Mouse (Mus musculus): ENCODE measurements around the gene Acoxl. TPM values are rescaled to one million over a fixed set of nuclear protein-coding genes. Genes with fewer than 3 reads are reported as not detected.

The Acoxl gene
- total RNA-seq, 2 experiments from 2014 or later = 0.84 TPM; not detected in 1

- ATAC-seq (replicated peaks; ENCODE audit: low FRiP score, poor library complexity, severe bottlenecking) = no peak
Observed at GRCm38 (mm10) chr2:127890526-127890925, 51.9 kb downstream of the Acoxl start.

- ATAC-seq (replicated peaks; ENCODE audit: low FRiP score, poor library complexity, severe bottlenecking) = no peak
Observed at GRCm38 (mm10) chr2:127891056-127891455, 52.4 kb downstream of the Acoxl start.

DNA sequence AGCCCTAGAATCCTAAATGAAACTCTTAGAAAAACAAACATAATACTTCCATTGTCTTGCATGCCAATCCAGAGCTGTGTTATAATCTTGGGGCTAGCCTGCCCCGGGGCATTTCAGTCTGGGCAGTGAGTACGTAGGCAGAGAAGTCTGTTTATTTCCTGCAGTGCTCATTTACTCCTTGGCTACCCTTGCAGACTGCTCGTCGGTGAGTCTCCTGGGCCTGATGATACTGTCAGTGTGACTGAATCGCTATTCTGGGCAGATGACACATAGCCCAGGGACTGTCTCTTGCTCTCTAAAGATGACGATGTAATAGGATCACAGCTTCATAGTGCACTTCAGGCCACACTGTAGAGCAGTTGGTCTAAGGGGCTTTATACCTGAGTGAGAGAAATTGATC, 56.2 kb downstream of the Acoxl start:
- ATAC-seq (replicated peaks; ENCODE audit: low FRiP score, poor library complexity, severe bottlenecking) = no peak

GRCm38 (mm10) chr2:127897718-127898117, 59.0 kb downstream of the Acoxl start:
- ATAC-seq (replicated peaks; ENCODE audit: low FRiP score, poor library complexity, severe bottlenecking) = no peak

- no peak for ATAC-seq (replicated peaks; ENCODE audit: low FRiP score, poor library complexity, severe bottlenecking)
Observed at GRCm38 (mm10) chr2:127904918-127905317, 66.2 kb downstream of the Acoxl start.

DNA sequence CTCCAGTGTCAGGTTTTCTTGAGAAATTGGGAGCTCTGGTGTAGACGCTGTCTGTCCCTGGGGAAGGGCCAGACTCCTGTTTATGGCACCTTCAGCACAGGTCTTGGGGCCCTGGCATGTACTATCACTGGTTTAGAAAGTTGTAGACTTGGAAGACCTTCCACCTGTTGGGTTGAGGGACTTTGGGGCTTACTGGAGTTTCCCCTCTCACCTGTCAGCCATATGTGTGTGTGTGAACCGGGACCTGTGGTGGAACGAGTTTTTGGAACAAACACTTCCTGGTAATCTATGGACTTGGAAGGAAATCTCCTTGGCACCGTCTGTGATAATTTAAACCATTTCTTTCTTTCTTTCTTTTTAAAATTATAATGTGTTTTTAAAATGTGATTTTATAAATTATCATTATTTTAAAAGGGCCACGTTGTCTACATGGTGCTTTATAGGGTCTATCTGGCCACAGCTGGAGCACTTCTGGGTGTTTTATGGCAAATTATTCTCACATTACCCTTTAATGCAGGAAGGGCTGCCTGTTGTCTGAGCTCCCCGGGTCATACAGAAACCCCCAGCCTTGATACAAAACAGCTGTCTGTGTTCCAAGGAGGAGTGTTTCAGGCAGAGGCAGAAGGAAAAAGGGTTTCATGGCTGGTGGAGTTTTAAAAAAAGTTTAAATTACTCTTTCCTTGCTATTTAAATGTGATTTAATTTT, 68.5 kb downstream of the Acoxl start:
- ATAC-seq (replicated peaks; ENCODE audit: low FRiP score, poor library complexity, severe bottlenecking) = no peak

DNA sequence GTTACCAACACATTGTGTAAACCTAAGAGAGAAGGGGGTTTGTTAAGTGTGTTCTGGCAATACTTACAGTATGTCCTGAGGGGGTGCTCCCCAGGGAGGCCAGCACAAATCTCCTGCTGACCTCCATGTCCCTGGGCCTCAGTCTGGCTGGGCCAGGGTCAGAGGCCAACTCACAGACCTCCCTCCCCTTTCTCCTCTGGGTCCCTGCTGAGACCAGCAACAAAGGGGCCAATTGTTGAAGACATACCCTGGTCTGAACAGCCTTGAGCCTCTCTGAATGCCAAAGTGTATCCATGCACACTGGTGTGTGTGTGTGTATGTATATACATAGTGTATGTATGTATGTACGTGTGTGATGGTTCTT, 69.0 kb downstream of the Acoxl start:
- no peak for ATAC-seq (replicated peaks; ENCODE audit: low FRiP score, poor library complexity, severe bottlenecking)

GRCm38 (mm10) chr2:127908881-127909280, 70.2 kb downstream of the Acoxl start:
- ATAC-seq (replicated peaks; ENCODE audit: low FRiP score, poor library complexity, severe bottlenecking) = no peak

DNA sequence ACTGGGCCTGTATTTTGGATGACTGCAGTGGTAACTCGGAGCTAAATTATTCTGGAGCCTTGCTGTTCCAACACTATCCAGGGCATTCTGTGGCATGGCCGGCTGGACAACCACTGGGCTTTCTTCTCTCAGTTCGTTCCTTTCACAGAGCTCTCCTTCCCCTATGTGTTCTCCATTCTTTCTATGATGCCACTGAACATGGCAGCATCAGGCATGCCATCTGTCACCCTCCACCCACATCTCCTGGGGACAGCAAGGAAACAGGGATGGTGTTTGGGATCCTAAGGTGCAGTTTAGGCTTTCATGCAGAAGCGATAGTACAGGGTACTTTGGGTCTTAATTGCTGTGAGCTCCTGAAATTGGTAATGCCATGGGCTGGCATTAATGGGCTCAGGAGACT, 71.1 kb downstream of the Acoxl start:
- no peak for ATAC-seq (replicated peaks; ENCODE audit: low FRiP score, poor library complexity, severe bottlenecking)

DNA sequence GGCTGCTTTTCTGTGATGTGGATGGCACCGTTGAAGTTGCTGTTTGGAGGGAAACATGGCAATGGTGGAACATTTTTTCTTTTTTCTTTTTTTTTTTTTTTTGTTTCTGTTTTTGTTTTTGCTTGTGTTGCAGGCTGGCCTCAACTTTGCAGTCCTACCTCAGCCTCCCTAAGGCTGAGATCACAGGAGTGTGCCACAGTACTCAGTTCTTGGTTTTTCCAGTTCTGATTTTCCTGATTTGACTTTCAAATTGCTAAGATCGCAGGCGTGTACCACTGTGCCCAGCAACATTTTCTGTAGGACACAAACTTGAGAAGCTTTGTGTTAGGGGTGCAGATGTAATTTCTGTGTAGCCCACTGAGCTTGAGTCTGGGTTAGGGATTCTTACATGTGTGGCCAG, 72.9 kb downstream of the Acoxl start:
- ATAC-seq (replicated peaks; ENCODE audit: low FRiP score, poor library complexity, severe bottlenecking) = no peak

- no peak for ATAC-seq (replicated peaks; ENCODE audit: low FRiP score, poor library complexity, severe bottlenecking)
Observed at GRCm38 (mm10) chr2:127914047-127914446, 75.4 kb downstream of the Acoxl start.

- no peak for ATAC-seq (replicated peaks; ENCODE audit: low FRiP score, poor library complexity, severe bottlenecking)
Observed at GRCm38 (mm10) chr2:127916804-127917410, 78.2 kb downstream of the Acoxl start.

DNA sequence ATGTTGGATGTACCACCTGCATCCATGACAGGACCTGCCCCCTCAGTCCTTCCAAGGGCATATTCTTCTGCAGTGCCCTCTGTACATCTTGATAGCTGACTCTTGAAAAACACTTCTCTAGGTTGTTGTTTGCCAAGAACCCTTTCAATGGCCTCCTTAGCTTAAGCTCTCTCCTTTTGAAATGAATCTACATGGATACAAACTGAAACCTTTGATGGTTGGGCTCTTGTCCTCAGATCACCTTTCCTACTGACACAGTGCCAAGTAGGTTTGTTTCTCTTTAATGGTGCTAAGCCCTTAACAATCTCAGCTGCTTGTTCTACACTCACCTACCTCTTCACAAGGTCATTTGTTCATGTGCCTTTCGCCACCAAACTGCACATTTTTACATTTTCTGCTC, 81.1 kb downstream of the Acoxl start:
- no peak for ATAC-seq (replicated peaks; ENCODE audit: low FRiP score, poor library complexity, severe bottlenecking)

- ATAC-seq (replicated peaks; ENCODE audit: low FRiP score, poor library complexity, severe bottlenecking) = no peak
Observed at GRCm38 (mm10) chr2:127922036-127922901, 83.6 kb downstream of the Acoxl start.

DNA sequence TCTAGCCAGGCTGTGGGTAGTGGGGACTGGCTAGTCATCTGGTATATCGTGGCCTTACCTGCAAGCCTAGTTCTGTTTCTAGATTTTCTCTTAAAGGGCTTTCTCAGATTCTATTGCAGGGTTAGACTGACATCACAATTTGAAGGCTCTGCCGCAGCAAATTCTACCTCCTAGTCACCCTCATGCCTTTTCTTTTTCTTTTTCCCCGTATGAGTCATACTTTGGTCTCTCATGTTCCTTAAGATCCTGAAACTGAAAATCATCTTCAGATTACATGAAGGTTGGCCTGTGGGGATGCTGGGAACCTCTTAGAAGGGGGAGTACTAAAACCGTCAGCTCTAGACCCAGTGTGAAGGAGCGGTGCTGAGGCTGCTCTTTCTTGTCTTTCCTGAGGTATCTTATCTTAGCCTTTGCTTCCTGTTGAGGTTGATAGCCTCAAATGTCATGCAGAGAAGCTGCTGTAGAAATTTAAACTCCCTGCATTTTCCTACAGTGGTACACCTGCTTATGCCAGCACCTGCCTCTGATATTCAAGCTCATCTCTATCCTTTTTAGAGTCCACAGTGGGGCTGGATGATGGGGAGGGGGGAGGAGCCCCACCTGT, 84.5 kb downstream of the Acoxl start:
- no peak for ATAC-seq (replicated peaks; ENCODE audit: low FRiP score, poor library complexity, severe bottlenecking)

DNA sequence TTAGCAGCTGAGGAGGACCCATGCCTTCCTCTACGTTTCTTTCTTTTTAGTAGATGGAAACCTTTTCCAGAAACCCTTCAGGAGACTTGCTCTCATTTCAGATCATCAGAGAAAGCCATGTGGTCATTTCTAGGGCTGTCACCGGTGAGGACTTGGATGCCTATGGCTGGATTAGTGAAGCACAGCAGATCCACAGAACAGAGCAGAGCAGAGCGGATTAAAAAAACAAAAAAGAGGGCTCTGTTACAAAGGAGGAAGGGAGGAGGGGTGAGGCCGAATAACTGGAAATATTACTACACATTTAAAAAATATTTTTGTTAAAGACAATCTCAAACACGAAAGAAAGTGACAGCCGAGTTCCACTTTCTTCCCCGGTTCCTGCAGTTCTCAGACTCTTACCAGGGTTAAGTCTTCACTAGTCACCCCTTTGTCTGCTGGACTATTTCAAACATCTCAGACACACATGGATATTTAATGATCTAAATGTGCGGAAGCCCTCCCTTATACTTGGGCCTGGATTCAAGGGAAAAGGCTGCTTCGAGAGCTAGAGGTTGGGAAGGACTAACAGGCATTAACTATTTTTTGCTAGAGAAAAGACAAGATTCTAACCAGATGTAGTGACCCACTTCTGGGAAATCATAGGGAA, 88.1 kb downstream of the Acoxl start:
- ATAC-seq (replicated peaks; ENCODE audit: low FRiP score, poor library complexity, severe bottlenecking) = no peak

DNA sequence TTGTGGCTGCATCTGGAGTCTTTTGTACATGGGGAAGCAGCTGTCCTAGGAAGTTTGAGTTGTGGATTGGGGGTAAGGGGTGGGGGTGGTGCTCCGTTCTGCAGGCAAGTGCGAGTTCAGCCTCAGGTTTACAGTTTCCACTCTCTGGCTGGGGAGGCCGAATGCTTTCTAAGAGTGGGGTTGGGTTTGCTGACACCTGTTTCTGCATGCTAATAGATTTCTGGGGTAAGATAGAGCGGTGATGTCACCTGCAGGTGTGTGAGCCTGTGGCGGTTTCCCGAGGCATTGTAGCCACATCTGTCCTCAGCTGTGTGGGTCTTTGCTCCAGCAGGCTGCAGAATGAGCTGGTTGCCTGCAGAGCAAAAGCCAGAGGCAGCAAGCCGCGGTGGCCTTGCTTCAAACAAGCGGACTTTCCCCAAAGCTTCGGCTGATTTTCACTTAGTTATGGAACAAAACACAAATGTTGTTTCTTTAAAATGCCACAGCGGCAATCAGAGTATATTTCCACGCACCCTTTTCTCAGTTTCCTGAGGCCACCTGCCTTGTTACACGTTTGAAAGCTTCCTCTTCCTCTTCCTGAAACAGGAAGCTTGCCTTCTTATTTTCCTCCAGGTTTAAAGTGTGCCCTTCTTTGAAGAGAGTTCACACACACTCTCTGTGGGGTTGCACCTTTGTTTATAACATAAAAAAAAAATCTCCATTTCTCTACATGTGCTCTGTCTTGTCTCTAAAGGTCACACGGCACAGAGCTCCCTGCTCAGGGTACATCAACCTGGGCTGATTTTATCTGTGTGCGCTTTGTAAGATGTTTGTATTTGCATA, 89.0 kb downstream of the Acoxl start:
- no peak for ATAC-seq (replicated peaks; ENCODE audit: low FRiP score, poor library complexity, severe bottlenecking)

DNA sequence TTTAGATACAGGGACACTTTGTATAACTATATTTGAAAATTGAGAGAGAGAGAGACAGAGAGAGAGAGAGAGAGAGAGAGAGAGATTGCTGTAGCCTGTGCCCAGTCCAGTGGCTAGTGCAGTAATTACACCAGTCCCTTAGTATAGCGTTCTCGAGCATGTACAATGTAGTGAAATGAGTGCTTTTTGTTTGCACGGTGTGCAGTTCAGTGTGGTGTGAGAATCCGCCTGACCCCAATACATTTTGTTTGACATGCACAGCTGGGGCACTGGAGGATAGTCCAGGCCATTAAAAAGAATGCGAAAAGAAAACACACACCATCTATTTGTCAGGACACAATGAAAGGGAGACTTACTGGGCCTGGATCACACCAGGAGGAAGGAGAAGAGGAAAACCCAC, 89.6 kb downstream of the Acoxl start:
- ATAC-seq (replicated peaks; ENCODE audit: low FRiP score, poor library complexity, severe bottlenecking) = no peak

GRCm38 (mm10) chr2:127928871-127929270, 90.2 kb downstream of the Acoxl start:
- no peak for ATAC-seq (replicated peaks; ENCODE audit: low FRiP score, poor library complexity, severe bottlenecking)

Measured in erythroid progenitor cell, adult 5-6 weeks (primary cell).